In the genomic region with DNA sequence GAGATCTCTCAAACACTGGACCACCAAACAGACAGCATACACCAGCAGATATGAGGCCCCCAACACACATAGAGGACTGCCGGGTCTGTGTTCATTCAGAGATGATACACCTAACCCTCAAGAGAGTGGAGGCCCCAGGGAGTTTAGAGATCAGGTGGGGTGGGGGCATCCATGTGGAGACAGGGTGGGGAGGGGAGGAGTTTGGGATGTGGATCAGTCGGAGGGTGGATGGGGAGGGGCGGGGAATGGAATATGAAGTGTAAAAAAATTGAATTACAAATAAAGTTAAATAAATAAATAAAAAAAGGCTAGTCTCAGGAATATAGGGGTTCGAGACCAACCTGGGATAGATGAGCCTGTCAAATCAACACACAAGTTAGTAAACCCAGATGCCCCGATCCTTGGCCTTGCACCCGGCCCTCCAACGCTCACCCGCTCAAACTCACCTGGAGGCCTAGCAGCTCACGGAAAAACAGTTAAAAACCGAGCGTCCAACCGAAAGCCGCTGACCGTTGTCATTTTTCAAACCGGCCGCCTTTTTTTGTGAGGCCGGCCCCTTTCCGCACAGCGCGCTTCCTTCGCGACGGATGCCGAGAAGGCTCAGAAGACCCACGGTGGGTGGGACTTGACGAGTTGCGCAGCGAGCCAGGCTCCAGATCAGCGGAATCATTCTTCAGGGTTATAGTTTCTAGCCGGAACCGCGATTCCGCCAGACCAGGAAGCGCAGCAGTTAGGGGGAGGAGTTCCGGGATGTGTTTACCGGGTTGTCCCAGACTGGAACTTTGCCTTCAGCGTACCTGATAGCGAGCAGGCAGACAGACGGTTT, we compare ENCODE assay signal across 8 mouse cellular contexts. TPM values are rescaled to one million over a fixed set of nuclear protein-coding genes. Genes with fewer than 3 reads are reported as not detected.
DNase-seq lines count a peak whose midpoint lies in the region; ATAC-seq and TF ChIP-seq lines count a peak whose summit lies in the region.

A gene (minus strand): TSS at position 589 of the 826 bp plus-strand sequence.

- TF ChIP-seq EP300 in MEL (IDR thresholded peaks at IDR 0.05; ENCODE audit: low read depth in 1 of 2, low read length in 2 of 2): peak in 1 of 2 experiments; percentile 65; a peak in 2 of 4 replicates

- TF ChIP-seq CTCF in MEL (IDR thresholded peaks at IDR 0.05 in 2 of 3, conservative IDR thresholded peaks at IDR 0.05 in 1 of 3; ENCODE audit: control insufficient read depth in 1 of 3, insufficient read depth in 1 of 3, low read depth in 2 of 3, low read length in 3 of 3, poor library complexity in 1 of 3, severe bottlenecking in 1 of 3): no peak
- no peak for TF ChIP-seq CTCF in cerebellum, adult 2 months (IDR thresholded peaks at IDR 0.05; ENCODE audit: borderline replicate concordance, insufficient read depth, low read depth, low read length)
- no peak for TF ChIP-seq CTCF in forebrain, postnatal 0 days (IDR thresholded peaks at IDR 0.05; ENCODE audit: low read depth)

- no peaks in the 10 kb centered on the region for H3K27me3 ChIP-seq in MEL (ENCODE audit: control insufficient read depth in 1 of 2, insufficient read depth in 2 of 2, low read length in 2 of 2)
- H3K27me3 ChIP-seq in cerebellum, adult 2 months (ENCODE audit: control insufficient read depth, insufficient read depth, low read length): no peaks in the 10 kb centered on the region
- H3K27me3 ChIP-seq in forebrain, postnatal 0 days (ENCODE audit: insufficient read depth, low read length): no peaks in the 10 kb centered on the region
- no peaks in the 10 kb centered on the region for H3K27me3 ChIP-seq in lung, embryonic 15.5 days

- TF ChIP-seq RAD21 in MEL (IDR thresholded peaks at IDR 0.05; ENCODE audit: low read depth, low read length): no peak

- peak within 1 kb of the TSS; percentile 91 for H3K9ac ChIP-seq in MEL (ENCODE audit: control insufficient read depth, low read depth, low read length, poor library complexity, severe bottlenecking)
- peak within 1 kb of the TSS; percentile 57 for H3K9ac ChIP-seq in forebrain, postnatal 0 days
- H3K9ac ChIP-seq in lung, embryonic 15.5 days: peak within 1 kb of the TSS; percentile 60

- no peaks in the 10 kb centered on the region for H3K9me3 ChIP-seq in MEL (replicated peaks; ENCODE audit: insufficient read depth, low read length)
- no peaks in the 10 kb centered on the region for H3K9me3 ChIP-seq in forebrain, postnatal 0 days (ENCODE audit: low read length)
- H3K9me3 ChIP-seq in lung, embryonic 15.5 days: no peaks in the 10 kb centered on the region

- WGBS in cerebellum, adult 2 months: under 1% methylated on average over 39 of the region's 39 CpGs
- under 1% methylated on average over 39 of the region's 39 CpGs for WGBS in forebrain, postnatal 0 days
- 1% methylated on average over 39 of the region's 39 CpGs for WGBS in lung, embryonic 15.5 days

- H3K36me3 ChIP-seq in MEL (ENCODE audit: control insufficient read depth in 1 of 2, insufficient read depth in 2 of 2, low read length in 2 of 2): peaks cover 0 to 4% of the 10 kb centered on the region in 2 experiments
- H3K36me3 ChIP-seq in forebrain, postnatal 0 days (ENCODE audit: insufficient read depth): no peaks in the 10 kb centered on the region
- H3K36me3 ChIP-seq in lung, embryonic 15.5 days: peaks cover 9% of the 10 kb centered on the region

- peak; percentile 98 for DNase-seq in MEL (ENCODE audit: low read depth, low spot score)
- peak; percentile 99 to 100 for DNase-seq in cerebellum, adult 2 months
- DNase-seq in forebrain, postnatal 0 days: peak; percentile 100
- peak; percentile 99 for DNase-seq in heart, postnatal 4 days
- DNase-seq in layer of hippocampus, adult 8-10 months (ENCODE audit: low spot score in 2 of 2): peak; percentile 97 to 99
- DNase-seq in ovary, adult 18-20 months (ENCODE audit: low spot score): peak; percentile 96
- DNase-seq in thymus, postnatal 0 days (ENCODE audit: low spot score): peak; percentile 99

- peak; percentile 99 for ATAC-seq in forebrain, postnatal 0 days
- peak; percentile 98 for ATAC-seq in lung, embryonic 15.5 days (ENCODE audit: borderline replicate concordance, extremely low read depth, low FRiP score, low TSS enrichment)

- no peaks in the 10 kb centered on the region for H3K4me1 ChIP-seq in MEL (ENCODE audit: control insufficient read depth in 1 of 2, insufficient read depth in 2 of 2, low read length in 2 of 2)
- H3K4me1 ChIP-seq in cerebellum, adult 2 months (ENCODE audit: control insufficient read depth, insufficient read depth, low read length): no peaks in the 10 kb centered on the region
- H3K4me1 ChIP-seq in forebrain, postnatal 0 days (ENCODE audit: insufficient read depth): no peaks in the 10 kb centered on the region
- H3K4me1 ChIP-seq in lung, embryonic 15.5 days: peaks cover 10% of the 10 kb centered on the region

- peak; percentile 59 to 90; a peak in 1 of 4 replicates for TF ChIP-seq POLR2A in MEL (IDR thresholded peaks at IDR 0.05; ENCODE audit: control insufficient read depth in 1 of 2, insufficient read depth in 1 of 2, low read depth in 1 of 2, low read length in 2 of 2, poor library complexity in 1 of 2)
- peak; percentile 98; the same call in 1 of the 2 replicates for TF ChIP-seq POLR2A in cerebellum, adult 2 months (IDR thresholded peaks at IDR 0.05; ENCODE audit: borderline replicate concordance, insufficient read depth, low read length)

- H3K27ac ChIP-seq in MEL (ENCODE audit: control insufficient read depth, low read depth, low read length): peak within 1 kb of the TSS; percentile 76
- no peak within 1 kb of the TSS for H3K27ac ChIP-seq in cerebellum, adult 2 months (ENCODE audit: insufficient read depth, low read length)
- H3K27ac ChIP-seq in forebrain, postnatal 0 days (ENCODE audit: low read depth, low read length): peak within 1 kb of the TSS; percentile 79
- H3K27ac ChIP-seq in lung, embryonic 15.5 days: peak within 1 kb of the TSS; percentile 84

- peak within 1 kb of the TSS; percentile 80 to 87 for H3K4me3 ChIP-seq in MEL (ENCODE audit: control insufficient read depth in 1 of 2, insufficient read depth in 1 of 2, low read depth in 2 of 2, low read length in 2 of 2)
- H3K4me3 ChIP-seq in cerebellum, adult 2 months (replicated peaks; ENCODE audit: insufficient read depth, low read depth, low read length): peak within 1 kb of the TSS; percentile 59
- H3K4me3 ChIP-seq in forebrain, postnatal 0 days (ENCODE audit: low read depth, low read length): peak within 1 kb of the TSS; percentile 51
- H3K4me3 ChIP-seq in lung, embryonic 15.5 days: peak within 1 kb of the TSS; percentile 81

- peak within 1 kb of the TSS; percentile 60 for H3K4me2 ChIP-seq in forebrain, postnatal 0 days (ENCODE audit: low read depth)
- peak within 1 kb of the TSS; percentile 74 for H3K4me2 ChIP-seq in lung, embryonic 15.5 days

- peaks cover 15% of the 10 kb centered on the region for H3K79me2 ChIP-seq in MEL (ENCODE audit: control insufficient read depth, insufficient read depth, low read length, poor library complexity)

TF ChIP-seq in MEL, 35 proteins besides CTCF, POLR2A, EP300 and RAD21 (continues in another document):
- TF ChIP-seq MYC (IDR thresholded peaks at IDR 0.05; ENCODE audit: low read depth, low read length): peak; percentile 72; the same call in 1 of the 2 replicates
- no peak for TF ChIP-seq POLR2AphosphoS5 (IDR thresholded peaks at IDR 0.05; ENCODE audit: borderline replicate concordance, low read depth, low read length)
- peak; percentile 67; the same call in 1 of the 2 replicates for TF ChIP-seq MEF2A (IDR thresholded peaks at IDR 0.05; ENCODE audit: extremely low read depth, insufficient replicate concordance, low read depth, low read length, poor library complexity, severe bottlenecking)
- no peak for TF ChIP-seq ZKSCAN1 (IDR thresholded peaks at IDR 0.05; ENCODE audit: low read depth, low read length)
- peak; percentile 99 for TF ChIP-seq SIN3A (IDR thresholded peaks at IDR 0.05; ENCODE audit: low read length)
- no peak for TF ChIP-seq MAFK (IDR thresholded peaks at IDR 0.05; ENCODE audit: borderline replicate concordance, low read depth, low read length)
- TF ChIP-seq UBTF (IDR thresholded peaks at IDR 0.05; ENCODE audit: borderline replicate concordance, insufficient read depth, low read depth, low read length): 0 out of 2 replicates have a peak, but pooled peaks have one; percentile 68
- peak; percentile 79 for TF ChIP-seq MYB (IDR thresholded peaks at IDR 0.05; ENCODE audit: low read depth, low read length)
- peak; percentile 67; the same call in 1 of the 2 replicates for TF ChIP-seq ETS1 (IDR thresholded peaks at IDR 0.05; ENCODE audit: low read depth, low read length)
- TF ChIP-seq SMC3 (IDR thresholded peaks at IDR 0.05; ENCODE audit: low read depth, low read length): no peak
- no peak for TF ChIP-seq ZC3H11A (IDR thresholded peaks at IDR 0.05; ENCODE audit: low read depth, low read length)
- no peak for TF ChIP-seq TAL1 (IDR thresholded peaks at IDR 0.05; ENCODE audit: low read length)
- peak; percentile 79 for TF ChIP-seq RCOR1 (IDR thresholded peaks at IDR 0.05; ENCODE audit: low read depth, low read length)
- peak; percentile 86 for TF ChIP-seq TCF12 (IDR thresholded peaks at IDR 0.05; ENCODE audit: low read depth, low read length)
- TF ChIP-seq CHD1 (IDR thresholded peaks at IDR 0.05; ENCODE audit: low read depth, low read length): no peak
- peak; percentile 98 for TF ChIP-seq HCFC1 (IDR thresholded peaks at IDR 0.05; ENCODE audit: low read depth, low read length)
- peak; percentile 51; the same call in 1 of the 2 replicates for TF ChIP-seq USF1 (IDR thresholded peaks at IDR 0.05; ENCODE audit: low read depth, low read length)
- TF ChIP-seq MAZ (IDR thresholded peaks at IDR 0.05; ENCODE audit: low read depth, low read length): peak; percentile 100
- peak; percentile 82 for TF ChIP-seq KAT2A (conservative IDR thresholded peaks at IDR 0.05; ENCODE audit: low read depth, low read length)
- no peak for TF ChIP-seq USF2 (IDR thresholded peaks at IDR 0.05; ENCODE audit: borderline replicate concordance in 1 of 2, insufficient read depth in 1 of 2, low read depth in 1 of 2, low read length in 2 of 2)
- no peak for TF ChIP-seq ZMIZ1 (IDR thresholded peaks at IDR 0.05; ENCODE audit: low read depth, low read length)

RNA-seq across cellular contexts. Expression of the gene that starts here (rescaled TPM):
- total RNA-seq in MEL (2012; rRNA removed): 34.7 and 37.3 TPM in 2 replicates
- polyA plus RNA-seq in MEL (2012; ENCODE audit: insufficient read depth in 1 of 2, insufficient read length in 2 of 2, low read depth in 1 of 2, low replicate concordance in 2 of 2, missing spikeins in 1 of 2): 10 to 100 TPM; 44.4 to 99.2 TPM
- polyA plus RNA-seq in cerebellum, adult 2 months (2012; rRNA removed): 1.9 TPM in 2 replicates
- total RNA-seq in forebrain, postnatal 0 days (2014; rRNA removed): 7.3 and 8.6 TPM in 2 replicates
- polyA plus RNA-seq in forebrain, postnatal 0 days (2015; fragmentation: Nextera tagmentation; extraction: Ambion mirVana): 7.9 and 9.2 TPM in 2 replicates
- 10 to 100 TPM; 35.8 to 41.8 TPM for total RNA-seq in heart, postnatal 4 days (2021)
- 1 to 10 TPM; 3.7 to 4.8 (median 4.4) TPM for total RNA-seq in layer of hippocampus, adult 8-10 months (2022)
- 70.2 and 70.9 TPM in 2 replicates for polyA plus RNA-seq in lung, embryonic 15.5 days (2015; fragmentation: Nextera tagmentation; extraction: Ambion mirVana)
- polyA plus RNA-seq in thymus, postnatal 0 days (2015; fragmentation: Nextera tagmentation; extraction: Ambion mirVana): 51.7 and 55.2 TPM in 2 replicates
